Mouse (Mus musculus) forebrain, postnatal 0 days (tissue): Measurements from ENCODE around the gene Txnip. TPM values are rescaled to one million over a fixed set of nuclear protein-coding genes. Genes with fewer than 3 reads are reported as not detected.

Source experiments
- ATAC-seq: fragments of 200-750 bp; cut with Nextera tagmentation; 2 replicates; pipeline ENCODE4 v1.8.0; 2017; ENCODE audit warnings: mild to moderate bottlenecking, moderate library complexity
- DNase-seq: peaks from one replicate; pipeline ENCODE4 v3.0.0-alpha.2; 2015
- H3K27ac ChIP-seq: fragments of 300-500 bp; sonication (generic); 2 replicates; pipeline ENCODE4 v1.5.1; 2014; ENCODE audit warnings: low read depth, mild to moderate bottlenecking, antibody characterized with exemption, low read length, moderate library complexity, mixed read lengths
- H3K27me3 ChIP-seq: fragments of 300-500 bp; sonication (generic); 2 replicates; pipeline ENCODE4 v1.6.1; 2014; ENCODE audit warnings: mild to moderate bottlenecking, low read length, mixed read lengths; ENCODE audit not compliant: insufficient read depth
- H3K36me3 ChIP-seq: fragments of 300-500 bp; sonication (generic); 2 replicates; pipeline ENCODE4 v1.6.1; 2014; ENCODE audit warnings: mild to moderate bottlenecking, moderate library complexity; ENCODE audit not compliant: insufficient read depth
- H3K4me1 ChIP-seq: fragments of 300-500 bp; sonication (generic); 2 replicates; pipeline ENCODE4 v1.6.1; 2014; ENCODE audit warnings: antibody characterized with exemption; ENCODE audit not compliant: insufficient read depth
- H3K4me2 ChIP-seq: fragments of 300-500 bp; sonication (generic); 2 replicates; pipeline ENCODE4 v1.6.1; 2014; ENCODE audit warnings: low read depth, mild to moderate bottlenecking, moderate library complexity
- H3K4me3 ChIP-seq: fragments of 300-500 bp; sonication (generic); 2 replicates; pipeline ENCODE4 v1.5.1; 2014; ENCODE audit warnings: low read depth, low read length, mixed read lengths
- H3K9ac ChIP-seq: fragments of 300-500 bp; sonication (generic); 2 replicates; pipeline ENCODE4 v1.6.1; 2014; ENCODE audit warnings: mild to moderate bottlenecking
- H3K9me3 ChIP-seq: fragments of 300-500 bp; sonication (generic); 2 replicates; pipeline ENCODE4 v1.6.1; 2016; ENCODE audit warnings: low read length
- CTCF ChIP-seq: sonication (generic); IDR thresholded peaks from 2 replicates; pipeline ENCODE4 v1.5.1; 2016; ENCODE audit warnings: antibody characterized with exemption, control low read depth, low read depth
- WGBS: fragments of 180-500 bp; shearing (Covaris S2); extraction: QIAGEN DNeasy Blood & Tissue Kit; methylation state at CpG from one replicate; pipeline ENCODE4 v1.1.7; 2014; 5-methylcytosine and 5-hydroxymethylcytosine counted together
- polyA plus RNA-seq: library from polyadenylated mRNA; unstranded; fragments of >200 nt; fragmentation: Nextera tagmentation; extraction: Ambion mirVana; gene quantifications from 2 replicates; pipeline ENCODE4 v1.2.1, GENCODE M21; 2015
- total RNA-seq: library from RNA; depleted of rRNA; stranded (reverse); fragments of >200 nt; gene quantifications from 2 replicates; pipeline ENCODE4 v1.2.3, GENCODE M21; 2014

Gene Txnip
- total and polyA plus RNA-seq, 2 experiments from 2014 or later = 116 to 176 TPM

- Histone ChIP-seq H3K9me3 (no peaks in the 10 kb centered on the region), H3K9ac (no peak overlapping the region), H3K4me2 (peak overlapping the region; percentile 81), H3K27ac (no peak overlapping the region), H3K4me3 (peak overlapping the region; percentile 52), H3K36me3 (peaks cover 16% of the 10 kb centered on the region), H3K4me1 (peaks cover 29% of the 10 kb centered on the region; the same call in 1 of the 2 replicates), H3K27me3 (no peaks in the 10 kb centered on the region)
- DNase-seq (no peak), ATAC-seq (no peak)
- 89% methylated on average over 9 of the region's 9 CpGs for WGBS
- TF ChIP-seq CTCF = no peak
These were observed 3.3 kb downstream of the Txnip start for GRCm38 (mm10) chr3:96560881-96561668.

- Histone ChIP-seq H3K9ac (no peak overlapping the region), H3K9me3 (no peaks in the 10 kb centered on the region), H3K27ac (no peak overlapping the region), H3K4me3 (no peak overlapping the region), H3K4me1 (peaks cover 27% of the 10 kb centered on the region; the same call in 1 of the 2 replicates), H3K36me3 (peaks cover 16% of the 10 kb centered on the region), H3K4me2 (no peak overlapping the region), H3K27me3 (no peaks in the 10 kb centered on the region)
- DNase-seq = no peak
- no peak for TF ChIP-seq CTCF
- ATAC-seq = no peak
- WGBS = 50% methylated on average over 10 of the region's 10 CpGs
These were observed 4.4 kb downstream of the Txnip start for GRCm38 (mm10) chr3:96561946-96562681.

- Histone ChIP-seq H3K27me3 (no peaks in the 10 kb centered on the region), H3K4me1 (peaks cover 27% of the 10 kb centered on the region; the same call in 1 of the 2 replicates), H3K9me3 (no peaks in the 10 kb centered on the region), H3K4me3 (no peak overlapping the region), H3K36me3 (peaks cover 16% of the 10 kb centered on the region), H3K4me2 (no peak overlapping the region), H3K27ac (no peak overlapping the region), H3K9ac (no peak overlapping the region)
- no peak for ATAC-seq
- DNase-seq = no peak
- 93% methylated on average over 8 of the region's 8 CpGs for WGBS
- TF ChIP-seq CTCF = no peak
These were observed 5.5 kb downstream of the Txnip start for GRCm38 (mm10) chr3:96563267-96563666.

GRCm38 (mm10) chr3:96563911-96564632 is 6.3 kb downstream of the Txnip start:
- Histone ChIP-seq H3K9ac (no peak overlapping the region), H3K4me3 (no peak overlapping the region), H3K27me3 (no peaks in the 10 kb centered on the region), H3K36me3 (peaks cover 16% of the 10 kb centered on the region), H3K4me2 (no peak overlapping the region), H3K27ac (no peak overlapping the region), H3K9me3 (no peaks in the 10 kb centered on the region), H3K4me1 (peaks cover 22% of the 10 kb centered on the region; the same call in 1 of the 2 replicates)
- 74% methylated on average over 10 of the region's 10 CpGs for WGBS
- DNase-seq (no peak), ATAC-seq (no peak)
- TF ChIP-seq CTCF = no peak

- Histone ChIP-seq H3K4me2 (no peak overlapping the region), H3K4me1 (peaks cover 16% of the 10 kb centered on the region; the same call in 1 of the 2 replicates), H3K4me3 (no peak overlapping the region), H3K27me3 (no peaks in the 10 kb centered on the region), H3K27ac (no peak overlapping the region), H3K9me3 (no peaks in the 10 kb centered on the region), H3K36me3 (peaks cover 14% of the 10 kb centered on the region), H3K9ac (no peak overlapping the region)
- ATAC-seq (no peak), DNase-seq (no peak)
- WGBS = 81% methylated on average over 7 of the region's 7 CpGs
- TF ChIP-seq CTCF = no peak
These were observed 6.9 kb downstream of the Txnip start for GRCm38 (mm10) chr3:96564633-96565032.

- no peaks in the 10 kb centered on the region for H3K27me3 ChIP-seq
- H3K4me1 ChIP-seq = 0 out of 2 replicates have a peak, but pooled peaks cover 12% of the 10 kb centered on the region
- H3K27ac ChIP-seq = no peak overlapping the region
- no peaks in the 10 kb centered on the region for H3K9me3 ChIP-seq
- DNase-seq (no peak), ATAC-seq (no peak)
- H3K36me3 ChIP-seq = peaks cover 9% of the 10 kb centered on the region
- no peak overlapping the region for H3K9ac ChIP-seq
- H3K4me3 ChIP-seq = no peak overlapping the region
- H3K4me2 ChIP-seq = no peak overlapping the region
- no peak for TF ChIP-seq CTCF
- 93% methylated on average over 3 of the region's 3 CpGs for WGBS
These were observed 7.3 kb downstream of the Txnip start for GRCm38 (mm10) chr3:96565105-96565504.
